ENCODE assay signal across 21 mouse cellular contexts in the genomic region with DNA sequence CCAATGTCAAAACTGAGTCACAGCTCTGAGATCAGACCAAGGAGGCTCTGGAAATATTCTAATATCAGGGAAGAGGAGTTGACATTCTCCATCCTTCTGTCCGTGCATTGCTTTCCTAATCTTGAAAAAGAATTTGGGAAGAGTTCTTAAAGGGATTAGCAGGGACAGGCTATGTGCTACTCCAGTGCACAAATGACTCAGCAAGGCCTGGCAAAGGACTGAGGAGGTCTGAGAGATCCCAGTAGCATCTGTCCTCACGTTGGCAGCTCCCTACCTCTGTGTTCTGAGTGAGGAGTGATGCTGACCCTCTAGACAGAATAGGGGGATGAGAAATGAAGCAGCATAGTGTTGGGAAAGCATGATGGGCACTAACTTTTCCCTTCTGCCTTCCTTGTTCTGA. TPM values are rescaled to one million over a fixed set of nuclear protein-coding genes. Genes with fewer than 3 reads are reported as not detected.
A peak's percentile ranks its signal among the peaks of the same experiment; 100 is the strongest.
DNase-seq lines count a peak whose midpoint lies in the region; ATAC-seq and TF ChIP-seq lines count a peak whose summit lies in the region.
"Had no signal": no experiment of that assay in that cellular context is flagged by ENCODE, and none has a peak within 500 bp of the region (broad histone marks: within the 10 kb centered on the region; RNA-seq: fewer than 3 reads in every experiment).

No protein-coding gene starts in this region.

- H3K27me3 ChIP-seq in megakaryocyte, embryonic 14.5 days (replicated peaks) = no peaks in the 10 kb centered on the region
- no peaks in the 10 kb centered on the region for H3K27me3 ChIP-seq in Patski
- H3K27me3 ChIP-seq: embryonic facial prominence, embryonic 15.5 days; forebrain, embryonic 13.5 days; forebrain, embryonic 15.5 days had no signal

- CTCF ChIA-PET in Patski (lab: Charles Lee) = interaction anchor here (1.3 kb wide), 1 partner anchor 260 kb away, joined by 4 read pairs; no protein-coding TSS in a partner anchor

- peak overlapping the region; percentile 19 for H3K4me3 ChIP-seq in megakaryocyte, embryonic 14.5 days (replicated peaks)
- H3K4me3 ChIP-seq: embryonic facial prominence, embryonic 13.5 days; embryonic facial prominence, embryonic 15.5 days; erythroblast, embryonic 14.5 days; forebrain, embryonic 10.5 days; forebrain, embryonic 13.5 days; forebrain, embryonic 15.5 days had no signal

- peaks cover 6% of the 10 kb centered on the region for H3K36me3 ChIP-seq in megakaryocyte, embryonic 14.5 days (replicated peaks; ENCODE audit: low read length)
- H3K36me3 ChIP-seq: embryonic facial prominence, embryonic 13.5 days; embryonic facial prominence, embryonic 15.5 days; forebrain, embryonic 10.5 days; forebrain, embryonic 15.5 days had no signal

- POLR2A ChIA-PET in Patski (lab: Charles Lee) = no interaction called here

- in situ Hi-C loops in Patski (cut with MboI; ENCODE audit: low pct_unique_long_range_greater_than_20kb) = loop anchor here (5.0 to 10.0 kb wide), 2 partner anchors 55 to 263 kb away; no protein-coding TSS in a partner anchor

- no peak for ATAC-seq in megakaryocyte, adult 5-6 weeks (ENCODE audit: poor library complexity, severe bottlenecking)
- ATAC-seq in Patski = peak; percentile 96
- ATAC-seq: forebrain, embryonic 13.5 days; forebrain, embryonic 15.5 days; forebrain, postnatal 0 days had no signal

- TF ChIP-seq CTCF in Patski (IDR thresholded peaks at IDR 0.05) = no peak

- no peaks in the 10 kb centered on the region for H3K9me3 ChIP-seq in megakaryocyte, embryonic 14.5 days
- H3K9me3 ChIP-seq: embryonic facial prominence, embryonic 13.5 days; embryonic facial prominence, embryonic 15.5 days; forebrain, embryonic 10.5 days; forebrain, embryonic 13.5 days; forebrain, embryonic 15.5 days had no signal

- H3K4me1 ChIP-seq in megakaryocyte, embryonic 14.5 days = peaks cover 79% of the 10 kb centered on the region
- H3K4me1 ChIP-seq: embryonic facial prominence, embryonic 13.5 days; embryonic facial prominence, embryonic 15.5 days; forebrain, embryonic 10.5 days; forebrain, embryonic 13.5 days; forebrain, embryonic 15.5 days had no signal

- no peak for DNase-seq in Patski (ENCODE audit: low read depth, low spot score)
- DNase-seq in left cerebral cortex, adult 9 months (ENCODE audit: low spot score in 2 of 2) = no peak
- DNase-seq in heart, adult 8-10 months (ENCODE audit: low spot score) = no peak
- DNase-seq: adrenal gland, adult 2 months; adrenal gland, postnatal 10 days; adrenal gland, postnatal 25 days; cerebellum, adult 11 months; cerebellum, adult 18-20 months; cerebellum, adult 8-10 months; cerebellum, adult 9-11 months; cerebellum, postnatal 14 days; cerebellum, postnatal 36 days; forebrain, postnatal 0 days had no signal

RNA-seq across cellular contexts. Expression of a gene that starts 40.0 kb away (rescaled TPM):
- polyA plus RNA-seq in megakaryocyte, embryonic 14.5 days (2012; ENCODE audit: insufficient read depth, low replicate concordance) = 118 and 153 TPM in 2 replicates
- 20.2 and 21.3 TPM in 2 replicates for total RNA-seq in megakaryocyte, adult 5-6 weeks (2015)
- total RNA-seq in megakaryocyte, adult 5-6 weeks (2017) = 18.9 and 32.4 TPM in 2 replicates
- 40.4 TPM for polyA plus RNA-seq in Patski (2021)
- total RNA-seq in heart, adult 8-10 months (2022) = 10 to 100 TPM; 10.9 to 23.6 (median 16.1) TPM
